Mouse (Mus musculus) embryonic facial prominence, embryonic 15.5 days (tissue): ENCODE measurements around the gene Tbcb. TPM values are rescaled to one million over a fixed set of nuclear protein-coding genes. Genes with fewer than 3 reads are reported as not detected.
"Not testable (repeated sequence)": the region's sequence is repeated elsewhere in the genome, so short reads cannot be mapped to it uniquely, and the experiment has no call there.

Experiments used
- ATAC-seq: fragments of 200-750 bp; cut with Nextera tagmentation; 2 replicates; pipeline ENCODE4 v1.8.0; 2017; ENCODE audit warnings: low read depth, moderate TSS enrichment; ENCODE audit not compliant: insufficient number of reproducible peaks, low FRiP score, low TSS enrichment
- H3K27ac ChIP-seq: fragments of 300-500 bp; sonication (generic); replicated peaks from 2 replicates; pipeline ENCODE4 v1.5.1; 2015; ENCODE audit warnings: mild to moderate bottlenecking, inconsistent platforms
- H3K27me3 ChIP-seq: fragments of 300-500 bp; sonication (generic); 2 replicates; pipeline ENCODE4 v1.6.1; 2015; ENCODE audit warnings: inconsistent platforms
- H3K36me3 ChIP-seq: fragments of 300-500 bp; sonication (generic); 2 replicates; pipeline ENCODE4 v1.6.1; 2015; ENCODE audit warnings: mild to moderate bottlenecking, inconsistent platforms
- H3K4me1 ChIP-seq: fragments of 300-500 bp; sonication (generic); 2 replicates; pipeline ENCODE4 v1.6.1; 2015; ENCODE audit warnings: inconsistent platforms
- H3K4me2 ChIP-seq: fragments of 300-500 bp; sonication (generic); replicated peaks from 2 replicates; pipeline ENCODE4 v1.6.1; 2015; ENCODE audit warnings: mild to moderate bottlenecking, inconsistent platforms
- H3K4me3 ChIP-seq: fragments of 300-500 bp; sonication (generic); replicated peaks from 2 replicates; pipeline ENCODE4 v1.5.1; 2015; ENCODE audit warnings: mild to moderate bottlenecking, inconsistent platforms
- H3K9ac ChIP-seq: fragments of 300-500 bp; sonication (generic); 2 replicates; pipeline ENCODE4 v1.6.1; 2015; ENCODE audit warnings: inconsistent platforms
- H3K9me3 ChIP-seq: fragments of 300-500 bp; sonication (generic); replicated peaks from 2 replicates; pipeline ENCODE4 v1.6.1; 2016; ENCODE audit warnings: inconsistent platforms
- WGBS: fragments of 180-500 bp; shearing (Covaris S2); methylation state at CpG from one replicate; pipeline ENCODE4 v1.1.7; 2015; 5-methylcytosine and 5-hydroxymethylcytosine counted together
- polyA plus RNA-seq: library from polyadenylated mRNA; unstranded; fragments of >200 nt; fragmentation: Nextera tagmentation; extraction: Ambion mirVana; gene quantifications from 2 replicates; pipeline ENCODE4 v1.2.1, GENCODE M21; 2015

Tbcb gene
- polyA plus RNA-seq, 1 experiment from 2014 or later = 177 TPM

DNA sequence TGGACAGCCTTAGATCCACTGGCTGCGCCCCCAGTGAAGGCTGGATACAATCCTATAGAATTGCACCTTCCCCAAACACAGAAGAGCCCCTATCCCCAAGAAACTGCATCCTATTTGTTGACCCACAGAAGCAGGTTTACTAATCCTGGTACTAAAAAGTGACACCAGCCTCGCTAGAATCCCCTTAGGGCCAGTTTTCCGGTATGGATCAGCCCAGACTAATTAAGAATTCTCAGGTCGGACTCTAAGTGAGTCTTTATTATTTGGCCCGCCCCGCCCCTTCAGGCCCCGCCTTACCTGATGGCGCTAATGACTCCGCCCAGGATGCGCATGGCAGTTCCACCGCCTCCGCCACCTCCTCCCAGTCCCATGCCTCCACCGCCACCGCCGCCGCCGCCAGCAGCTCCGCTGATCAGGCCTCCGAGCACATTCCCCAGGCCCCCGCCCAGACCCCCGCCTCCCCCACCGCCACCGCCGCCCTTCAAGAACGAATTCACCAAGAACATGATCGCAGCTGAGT lies 38.4 kb downstream of the Tbcb start:
- Histone ChIP-seq H3K27me3 (no peaks in the 10 kb centered on the region), H3K9me3 (no peaks in the 10 kb centered on the region), H3K4me1 (peaks cover 24% of the 10 kb centered on the region), H3K36me3 (peaks cover 38% of the 10 kb centered on the region), H3K4me2 (peak overlapping the region; percentile 67), H3K27ac (peak overlapping the region; percentile 93), H3K4me3 (peak overlapping the region; percentile 76), H3K9ac (peak overlapping the region; percentile 73)
- WGBS = 1% methylated on average over 26 of the region's 26 CpGs
- ATAC-seq = peak; percentile 64

DNA sequence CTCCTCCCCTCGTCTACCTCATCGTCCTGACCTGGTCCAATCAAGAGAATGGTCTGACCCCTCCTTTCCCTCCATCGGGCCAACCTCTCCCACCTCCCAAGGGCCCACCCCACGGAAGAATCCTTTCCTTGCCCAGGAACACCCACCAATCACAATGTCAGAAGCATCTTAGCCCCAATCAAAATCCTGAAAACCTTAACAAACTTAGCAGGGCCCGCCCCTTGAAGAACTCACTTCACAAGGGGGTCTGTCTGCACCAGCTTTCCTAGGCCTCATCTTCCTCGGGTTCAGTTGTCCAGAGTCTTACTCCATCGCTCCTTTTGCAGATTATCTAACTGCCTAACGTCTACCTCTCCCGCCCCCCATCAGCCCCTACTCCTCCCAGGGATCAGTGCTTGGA lies 39.1 kb downstream of the Tbcb start:
- Histone ChIP-seq H3K4me3 (peak overlapping the region; percentile 76), H3K4me2 (peak overlapping the region; percentile 67), H3K4me1 (peaks cover 20% of the 10 kb centered on the region), H3K27me3 (no peaks in the 10 kb centered on the region), H3K9me3 (no peaks in the 10 kb centered on the region), H3K36me3 (peaks cover 44% of the 10 kb centered on the region), H3K9ac (peak overlapping the region; percentile 31; the same call in 1 of the 2 replicates), H3K27ac (peak overlapping the region; percentile 68; the same call in 1 of the 2 replicates)
- 19% methylated on average over 9 of the region's 9 CpGs for WGBS
- ATAC-seq = no peak

DNA sequence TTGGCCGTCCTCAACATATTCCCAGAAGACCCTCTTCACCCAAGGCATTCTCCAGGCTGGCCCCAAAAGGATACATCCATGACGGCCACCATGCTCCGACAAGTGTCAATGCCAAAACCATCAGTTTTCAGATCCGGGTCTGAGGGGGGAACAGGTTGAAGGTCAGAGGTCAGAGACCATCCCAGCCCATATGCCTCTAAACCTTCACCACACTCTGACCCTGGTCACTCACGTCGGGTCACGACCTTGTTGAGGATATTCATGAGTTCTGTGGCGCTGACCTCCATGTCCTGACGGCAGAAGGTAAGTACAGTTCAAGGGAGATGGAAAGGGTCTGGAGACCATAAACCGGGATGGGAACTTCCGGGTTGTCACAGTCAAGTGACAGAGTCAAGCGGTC lies 40.0 kb downstream of the Tbcb start:
- Histone ChIP-seq H3K27me3 (no peaks in the 10 kb centered on the region), H3K4me2 (no peak overlapping the region), H3K36me3 (peaks cover 53% of the 10 kb centered on the region), H3K27ac (no peak overlapping the region), H3K9ac (no peak overlapping the region), H3K9me3 (no peaks in the 10 kb centered on the region), H3K4me3 (no peak overlapping the region), H3K4me1 (peaks cover 20% of the 10 kb centered on the region)
- no peak for ATAC-seq
- WGBS = 86% methylated on average over 12 of the region's 12 CpGs

DNA sequence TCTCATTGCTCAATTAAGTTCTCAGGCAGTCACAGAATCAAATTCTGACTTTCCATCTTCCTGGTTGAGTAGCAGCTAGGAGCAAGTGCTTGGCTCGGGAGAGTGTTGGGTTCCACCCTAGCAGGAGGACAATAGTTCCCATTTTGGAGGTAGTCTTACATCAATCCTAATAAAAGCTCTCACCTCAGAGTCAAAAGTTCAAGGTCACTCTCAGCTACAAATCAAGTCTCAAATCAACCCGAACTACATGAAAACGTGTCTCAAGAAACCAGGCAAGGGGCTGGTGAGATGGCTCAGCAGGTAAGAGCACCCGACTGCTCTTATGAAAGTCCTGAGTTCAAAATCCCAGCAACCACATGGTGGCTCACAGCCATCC lies 43.0 kb downstream of the Tbcb start:
- 85% methylated on average over 4 of the region's 4 CpGs for WGBS
- Histone ChIP-seq H3K36me3 (peaks cover 74% of the 10 kb centered on the region), H3K27me3 (no peaks in the 10 kb centered on the region), H3K4me1 (peaks cover 21% of the 10 kb centered on the region), H3K9me3 (no peaks in the 10 kb centered on the region), H3K9ac (no peak overlapping the region), H3K4me2 (no peak overlapping the region), H3K4me3 (no peak overlapping the region), H3K27ac (no peak overlapping the region)
- no peak for ATAC-seq

DNA sequence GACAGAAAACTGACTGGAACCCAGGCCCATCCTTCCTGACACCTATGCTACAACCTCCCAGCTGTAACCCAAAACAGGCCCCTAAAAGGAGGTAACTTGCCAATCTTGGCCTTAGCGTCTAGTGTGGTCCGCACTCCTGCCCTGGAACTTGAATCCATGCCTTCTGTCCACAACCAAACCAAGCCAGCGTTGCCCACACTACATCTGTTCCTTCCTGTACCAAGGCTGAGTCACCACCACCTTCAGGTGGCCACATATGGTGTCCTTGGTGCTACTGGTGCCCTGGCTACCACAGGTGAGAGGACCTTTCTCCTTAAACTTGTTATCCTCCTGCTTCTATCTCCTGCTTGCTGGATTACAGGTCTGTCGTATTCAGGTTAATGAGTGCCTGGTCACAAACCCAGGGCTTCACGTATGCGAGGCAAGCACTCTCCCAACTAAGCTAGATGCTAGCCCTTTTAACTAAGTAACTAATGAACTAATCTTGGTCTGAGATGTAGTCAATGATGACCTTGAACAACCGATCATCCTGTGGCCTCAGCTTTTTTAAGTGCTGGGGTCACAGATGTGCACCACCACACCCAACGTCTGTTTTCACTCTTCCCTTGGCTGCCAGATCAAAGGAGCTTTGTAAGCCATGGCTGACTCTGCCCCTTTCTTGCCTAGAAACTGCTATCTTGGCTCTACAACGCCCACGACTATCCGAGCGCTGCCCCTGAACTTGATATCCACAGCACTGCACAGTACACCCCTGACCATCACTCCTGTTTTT lies 43.5 kb downstream of the Tbcb start:
- H3K36me3 ChIP-seq = peaks cover 74% of the 10 kb centered on the region
- H3K9ac ChIP-seq = no peak overlapping the region
- H3K4me2 ChIP-seq = no peak overlapping the region
- 66% methylated on average over 12 of the region's 12 CpGs for WGBS
- H3K4me1 ChIP-seq = peaks cover 24% of the 10 kb centered on the region
- H3K9me3 ChIP-seq = no peaks in the 10 kb centered on the region
- H3K4me3 ChIP-seq = no peak overlapping the region
- H3K27ac ChIP-seq = no peak overlapping the region
- ATAC-seq = no peak
- no peaks in the 10 kb centered on the region for H3K27me3 ChIP-seq

DNA sequence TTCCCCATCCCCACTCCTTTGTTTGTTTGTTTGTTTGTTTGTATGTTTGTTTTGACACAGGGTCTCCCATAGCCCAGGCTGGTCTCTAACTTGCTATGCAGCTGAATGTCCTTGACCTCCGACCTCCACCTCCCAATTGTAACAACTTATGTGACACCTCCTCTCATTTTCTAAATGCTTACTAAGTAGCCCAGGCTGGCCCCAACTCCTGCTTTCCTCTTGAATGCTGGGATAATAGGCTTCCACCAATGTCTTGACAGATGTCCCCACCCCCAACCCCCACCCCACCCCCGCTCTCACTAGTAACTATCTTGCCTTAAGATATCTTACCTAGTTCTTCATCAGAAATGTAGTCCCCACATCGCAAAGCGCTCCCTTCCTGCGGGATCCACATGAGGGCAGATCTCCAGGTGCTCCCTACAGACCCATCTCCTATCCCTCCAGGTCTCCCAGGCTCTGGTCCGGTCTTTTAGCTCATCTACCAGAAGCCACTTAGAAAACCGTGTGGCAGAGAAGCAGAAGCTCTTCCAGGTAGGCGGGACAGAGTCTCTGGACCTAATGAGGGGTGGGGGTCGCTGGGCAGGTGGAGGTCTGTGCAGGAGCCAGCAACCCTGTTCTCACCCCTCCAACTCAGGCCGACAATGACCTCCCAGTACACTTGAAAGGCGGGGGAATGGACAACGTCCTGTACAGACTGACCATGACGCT lies 47.3 kb downstream of the Tbcb start:
- no peak overlapping the region for H3K4me2 ChIP-seq
- H3K9ac ChIP-seq = no peak overlapping the region
- no peak overlapping the region for H3K27ac ChIP-seq
- 72% methylated on average over 13 of the region's 13 CpGs for WGBS
- H3K4me3 ChIP-seq = no peak overlapping the region
- no peak for ATAC-seq
- H3K9me3 ChIP-seq = no peaks in the 10 kb centered on the region
- peaks cover 11% of the 10 kb centered on the region for H3K4me1 ChIP-seq
- peaks cover 46% of the 10 kb centered on the region for H3K36me3 ChIP-seq
- no peaks in the 10 kb centered on the region for H3K27me3 ChIP-seq

DNA sequence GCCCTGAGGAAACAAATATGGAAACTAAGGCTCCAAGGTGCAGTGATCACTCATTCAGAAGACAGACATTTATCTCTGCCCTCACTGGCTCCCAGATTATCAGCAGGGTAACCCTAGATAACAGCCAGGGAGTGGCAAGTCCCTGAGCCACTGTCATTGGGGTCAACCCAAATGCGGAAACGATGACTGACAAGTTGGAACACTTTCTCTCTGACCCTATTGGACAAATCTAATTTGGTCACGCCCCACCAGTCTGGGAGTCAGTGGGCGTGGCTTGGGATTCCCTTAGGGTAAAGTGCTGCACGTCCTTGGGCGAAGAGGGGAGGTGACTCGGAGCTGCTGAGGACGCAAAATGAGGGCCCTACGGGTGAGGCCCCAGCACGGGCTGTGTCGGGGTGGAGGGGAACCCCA lies 48.2 kb downstream of the Tbcb start, which contains the start of gene Cox7a1:
Gene Cox7a1, plus strand, starts transcription at position 266 of the 411 bp plus-strand sequence.
- H3K9ac ChIP-seq = no peak within 1 kb of the TSS
- 2% methylated on average over 11 of the region's 11 CpGs for WGBS

DNA sequence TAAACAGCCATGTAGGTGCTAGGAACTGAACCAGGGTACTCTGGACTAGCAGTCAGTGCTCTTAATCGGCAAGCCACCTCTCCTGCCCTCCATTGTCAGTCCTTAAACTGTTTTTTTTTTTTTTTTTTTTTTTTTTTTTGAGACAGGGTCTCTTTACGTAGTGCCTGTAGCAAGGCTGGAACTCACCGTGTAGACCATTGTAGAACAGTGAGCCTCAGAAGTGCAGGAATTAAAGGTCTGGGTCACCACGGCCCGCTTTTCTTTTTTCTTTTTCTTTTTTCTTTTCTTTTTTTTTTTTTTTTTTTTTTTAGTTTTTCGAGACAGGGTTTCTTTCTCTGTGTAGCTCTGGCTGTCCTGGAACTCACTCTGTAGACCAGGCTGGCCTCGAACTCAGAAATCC lies 48.9 kb downstream of the Tbcb start:
- H3K27ac ChIP-seq, H3K4me3 ChIP-seq, H3K9ac ChIP-seq, H3K9me3 ChIP-seq, ATAC-seq, H3K4me2 ChIP-seq, H3K27me3 ChIP-seq: not testable (repeated sequence)
- Histone ChIP-seq H3K36me3 (peaks cover 39% of the 10 kb centered on the region), H3K4me1 (peaks cover 11% of the 10 kb centered on the region)
- 69% methylated on average over 7 of the region's 7 CpGs for WGBS

More for the DNA sequence above, 48.2 kb downstream of the Tbcb start, which contains the start of gene Cox7a1:
- no peak within 1 kb of the TSS for H3K27ac ChIP-seq
- no peaks in the 10 kb centered on the region for H3K9me3 ChIP-seq
- peaks cover 11% of the 10 kb centered on the region for H3K4me1 ChIP-seq
- H3K4me3 ChIP-seq = peak within 1 kb of the TSS; percentile 10; the same call in 1 of the 2 replicates
- peak; percentile 36; the same call in 1 of the 2 replicates for ATAC-seq
- peak within 1 kb of the TSS; percentile 38 for H3K4me2 ChIP-seq
- no peaks in the 10 kb centered on the region for H3K27me3 ChIP-seq
- peaks cover 39% of the 10 kb centered on the region for H3K36me3 ChIP-seq

DNA sequence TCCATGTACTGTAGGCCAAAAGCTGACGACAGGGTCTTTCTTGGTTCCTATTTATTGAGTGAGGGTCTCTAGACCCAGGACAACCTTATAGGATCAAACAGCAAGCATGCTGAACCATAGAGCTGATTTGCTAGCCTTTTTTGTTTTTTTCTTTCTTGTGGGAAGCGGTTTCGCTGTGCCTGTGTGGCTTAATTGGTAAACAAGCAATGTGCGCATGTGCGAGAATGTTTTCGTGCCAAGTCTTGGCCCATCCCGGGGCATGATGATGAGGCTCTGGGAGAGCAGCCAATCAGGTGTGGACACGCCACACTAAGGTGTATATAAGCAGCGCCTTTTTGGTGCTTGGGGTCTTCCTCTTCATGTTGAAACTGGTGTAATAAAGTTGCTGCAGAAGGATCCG lies 50.1 kb downstream of the Tbcb start:
- H3K27ac ChIP-seq, ATAC-seq, H3K27me3 ChIP-seq, H3K4me2 ChIP-seq, H3K9me3 ChIP-seq, H3K9ac ChIP-seq, H3K4me3 ChIP-seq: not testable (repeated sequence)
- Histone ChIP-seq H3K36me3 (peaks cover 36% of the 10 kb centered on the region), H3K4me1 (peaks cover 11% of the 10 kb centered on the region)
- 87% methylated on average over 10 of the region's 10 CpGs for WGBS

DNA sequence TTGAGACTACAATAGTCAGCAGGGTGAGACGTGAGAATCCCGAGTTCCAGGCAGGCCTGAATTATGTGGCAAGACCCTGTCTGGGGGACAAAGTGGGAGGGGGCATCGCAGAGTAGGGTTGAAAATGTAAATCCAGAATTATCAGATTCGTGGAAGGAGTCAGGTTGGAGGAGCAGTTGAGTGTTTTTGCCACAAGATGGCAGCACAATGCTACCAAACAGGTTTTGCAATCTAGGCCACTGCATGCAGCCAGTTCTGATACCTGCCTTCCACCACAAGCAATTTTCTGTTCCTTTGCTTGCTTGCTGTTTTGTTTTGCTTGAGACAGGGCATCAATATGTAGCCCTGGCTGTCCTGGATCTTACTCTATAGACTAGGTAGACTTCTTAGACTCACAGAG lies 50.8 kb downstream of the Tbcb start:
- ATAC-seq = no peak

DNA sequence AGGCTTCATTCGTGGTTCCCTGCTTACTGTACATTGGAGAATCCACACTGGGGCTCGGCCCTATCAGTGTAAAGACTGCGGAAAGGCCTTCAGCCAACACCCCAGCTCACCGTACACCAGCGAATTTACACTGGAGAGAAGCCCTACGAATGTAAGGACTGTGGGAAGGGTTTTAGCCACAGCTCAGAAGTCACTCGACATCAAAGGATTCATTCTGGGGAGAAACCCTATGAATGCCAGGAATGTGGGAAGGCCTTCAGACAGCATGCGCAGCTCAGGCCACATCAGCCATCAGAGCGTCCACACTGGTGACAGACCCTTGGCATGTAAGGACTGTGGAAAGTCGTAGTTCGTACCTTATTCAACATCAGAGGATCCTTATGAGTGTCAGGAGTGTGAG lies 53.8 kb downstream of the Tbcb start:
- Histone ChIP-seq H3K4me2 (no peak overlapping the region), H3K9me3 (no peaks in the 10 kb centered on the region), H3K27me3 (no peaks in the 10 kb centered on the region), H3K27ac (no peak overlapping the region), H3K4me1 (no peaks in the 10 kb centered on the region), H3K4me3 (no peak overlapping the region), H3K36me3 (peaks cover 33% of the 10 kb centered on the region), H3K9ac (no peak overlapping the region)
- 79% methylated on average over 11 of the region's 11 CpGs for WGBS
- no peak for ATAC-seq

More for the DNA sequence above, 50.8 kb downstream of the Tbcb start:
- Histone ChIP-seq H3K4me3 (no peak overlapping the region), H3K4me1 (peaks cover 11% of the 10 kb centered on the region), H3K27me3 (no peaks in the 10 kb centered on the region), H3K9ac (no peak overlapping the region), H3K27ac (no peak overlapping the region), H3K36me3 (peaks cover 36% of the 10 kb centered on the region), H3K4me2 (no peak overlapping the region), H3K9me3 (no peaks in the 10 kb centered on the region)
- WGBS = 0% methylated on average over 4 of the region's 4 CpGs
